Mouse (Mus musculus) embryonic fibroblast, embryonic 13.5 days (primary cell): Measurements from ENCODE around the gene Utp6.
"Not testable (repeated sequence)": the region's sequence is repeated elsewhere in the genome, so short reads cannot be mapped to it uniquely, and the experiment has no call there.

Experiments
- CTCF ChIP-seq: IDR thresholded peaks from 2 replicates; pipeline ENCODE4 v1.5.1; 2011; ENCODE audit warnings: mild to moderate bottlenecking, control low read depth, low read length, moderate library complexity, borderline replicate concordance; ENCODE audit not compliant: insufficient read depth
- POLR2A ChIP-seq: IDR thresholded peaks from 2 replicates; pipeline ENCODE4 v1.6.1; 2011; ENCODE audit warnings: low read depth, mild to moderate bottlenecking, control low read depth, low read length, moderate library complexity

DNA sequence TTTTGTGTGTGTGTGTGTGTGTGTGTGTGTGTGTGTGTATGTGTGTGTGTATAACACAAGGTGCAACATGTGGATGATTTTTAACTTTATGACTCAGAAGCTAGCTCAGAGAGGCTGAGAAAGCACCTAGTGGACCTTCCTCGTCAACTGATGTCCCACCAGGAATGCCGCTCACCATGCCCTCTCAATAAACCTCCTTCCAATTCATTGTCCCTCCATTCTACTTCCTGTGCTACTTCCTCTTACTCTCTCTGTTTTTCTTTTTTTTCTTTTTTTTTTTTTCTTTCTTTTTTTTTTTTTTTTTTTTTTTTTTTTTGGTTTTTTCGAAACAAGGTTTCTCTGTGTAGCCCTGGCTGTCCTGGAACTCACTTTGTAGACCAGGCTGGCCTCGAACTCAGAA is 15.6 kb upstream of the Utp6 start:
- TF ChIP-seq CTCF, POLR2A: not testable (repeated sequence)
